Mouse (Mus musculus): ENCODE results near the gene Zmym3.

DNA sequence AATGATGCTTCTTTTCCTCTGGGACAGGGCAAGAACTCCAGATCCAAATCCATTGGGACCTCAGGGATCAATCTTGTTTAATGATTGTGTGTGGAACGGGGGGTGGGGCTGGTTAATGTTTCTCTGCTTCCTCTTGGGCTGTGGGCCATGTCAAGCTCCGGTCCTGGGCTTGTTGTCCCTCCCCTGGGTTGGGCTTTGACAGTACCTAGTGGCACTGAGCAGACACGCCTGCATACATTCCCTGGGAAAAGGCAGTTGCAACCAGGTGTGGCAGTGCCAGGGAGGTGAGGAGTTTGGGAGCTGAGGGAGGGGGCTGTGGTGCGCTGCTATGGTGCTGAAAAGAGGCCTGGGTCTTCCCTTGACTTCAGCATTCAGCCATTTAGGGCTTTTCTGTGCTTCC lies 43.6 kb downstream of the Zmym3 start:
- TF ChIP-seq POLR2A (IDR thresholded peaks at IDR 0.05; ENCODE audit: low read depth, low read length) (no peak), CTCF (IDR thresholded peaks at IDR 0.05; ENCODE audit: borderline replicate concordance, insufficient read depth, low read length) (no peak)
